In genomic region chr14:79251727-79252285, GRCm38 (mm10) we compare ENCODE assay signal across 37 mouse cellular contexts. TPM values are rescaled to one million over a fixed set of nuclear protein-coding genes. Genes with fewer than 3 reads are reported as not detected.
DNase-seq lines count a peak whose midpoint lies in the region; ATAC-seq and TF ChIP-seq lines count a peak whose summit lies in the region.
"Had no signal": no experiment of that assay in that cellular context is flagged by ENCODE, and none has a peak within 500 bp of the region (broad histone marks: within the 10 kb centered on the region; RNA-seq: fewer than 3 reads in every experiment).

No protein-coding gene starts in this region.

- no peak overlapping the region for H3K4me3 ChIP-seq in kidney, embryonic 14.5 days (ENCODE audit: low read length)
- H3K4me3 ChIP-seq in limb, embryonic 10.5 days, result no peak overlapping the region
- H3K4me3 ChIP-seq in gastrocnemius, adult 2 months, result no peak overlapping the region
- H3K4me3 ChIP-seq: heart, embryonic 10.5 days; hindbrain, embryonic 15.5 days; layer of hippocampus, adult 2 months; left cerebral cortex, adult 2 months; limb, embryonic 13.5 days; lung, embryonic 15.5 days; midbrain, embryonic 12.5 days; neural tube, embryonic 13.5 days had no signal

- H3K27me3 ChIP-seq in kidney, embryonic 14.5 days (ENCODE audit: control insufficient read depth, insufficient read depth, low read length), result no peaks in the 10 kb centered on the region
- H3K27me3 ChIP-seq in limb, embryonic 10.5 days (ENCODE audit: low read depth, poor library complexity, severe bottlenecking), result no peaks in the 10 kb centered on the region
- H3K27me3 ChIP-seq: hindbrain, embryonic 15.5 days; limb, embryonic 13.5 days; lung, embryonic 15.5 days; midbrain, embryonic 12.5 days; neural tube, embryonic 13.5 days had no signal

- no peaks in the 10 kb centered on the region for H3K9me3 ChIP-seq in kidney, embryonic 14.5 days (ENCODE audit: control insufficient read depth, low read length)
- H3K9me3 ChIP-seq in limb, embryonic 10.5 days (replicated peaks), result no peaks in the 10 kb centered on the region
- H3K9me3 ChIP-seq: heart, embryonic 10.5 days; hindbrain, embryonic 15.5 days; limb, embryonic 13.5 days; lung, embryonic 15.5 days; midbrain, embryonic 12.5 days; neural tube, embryonic 13.5 days had no signal

- no peak for TF ChIP-seq CTCF in gastrocnemius, adult 2 months (IDR thresholded peaks at IDR 0.05)

- peak; percentile 84 for ATAC-seq in kidney, embryonic 14.5 days (ENCODE audit: low FRiP score, low TSS enrichment)
- 0 out of 2 replicates have a peak, but pooled peaks have one; percentile 60 for ATAC-seq in common myeloid progenitor, adult 5-6 weeks (replicated peaks; ENCODE audit: low read depth, poor library complexity, severe bottlenecking)
- peak; percentile 71 for ATAC-seq in granulocyte monocyte progenitor cell, adult 5-6 weeks (replicated peaks; ENCODE audit: poor library complexity, severe bottlenecking)
- ATAC-seq in CD4-positive, CD25-positive, alpha-beta regulatory T cell, adult 4 months, result no peak
- ATAC-seq: forebrain, embryonic 16.5 days; inflammation-experienced regulatory T-cells, adult 6 months had no signal

- no peak overlapping the region for H3K4me2 ChIP-seq in kidney, embryonic 14.5 days (replicated peaks; ENCODE audit: low read depth, low read length)
- H3K4me2 ChIP-seq: hindbrain, embryonic 15.5 days; limb, embryonic 13.5 days; liver, embryonic 11.5 days; lung, embryonic 15.5 days; midbrain, embryonic 12.5 days; neural tube, embryonic 13.5 days had no signal

- no peak overlapping the region for H3K9ac ChIP-seq in kidney, embryonic 14.5 days (ENCODE audit: low read depth, low read length)
- H3K9ac ChIP-seq: hindbrain, embryonic 15.5 days; limb, embryonic 13.5 days; lung, embryonic 15.5 days; midbrain, embryonic 12.5 days; neural tube, embryonic 13.5 days had no signal

- H3K36me3 ChIP-seq in kidney, embryonic 14.5 days (ENCODE audit: control insufficient read depth, insufficient read depth, low read length), result no peaks in the 10 kb centered on the region
- no peaks in the 10 kb centered on the region for H3K36me3 ChIP-seq in limb, embryonic 10.5 days
- H3K36me3 ChIP-seq: heart, embryonic 10.5 days; hindbrain, embryonic 15.5 days; limb, embryonic 13.5 days; lung, embryonic 15.5 days; midbrain, embryonic 12.5 days; neural tube, embryonic 13.5 days had no signal

- DNase-seq in kidney, adult 11 months, result no peak
- DNase-seq in ES-CJ7 (ENCODE audit: low read depth, low spot score), result peak; percentile 7
- no peak for DNase-seq in limb, embryonic 10.5 days (ENCODE audit: low spot score)
- DNase-seq in gastrocnemius, adult 2 months, result no peak
- DNase-seq: adrenal gland, postnatal 10 days; cerebellum, adult 11-12 months; cerebellum, adult 9-11 months; gastrocnemius, postnatal 14 days; heart, adult 11 months; heart, postnatal 4 days; kidney, adult 9 months; right cerebral cortex, postnatal 14 days; thymus, postnatal 4 days had no signal

- 55% methylated on average over 5 of the region's 5 CpGs for WGBS in kidney, embryonic 14.5 days
- 71% methylated on average over 5 of the region's 5 CpGs for WGBS in limb, embryonic 10.5 days

- H3K4me1 ChIP-seq in kidney, embryonic 14.5 days (ENCODE audit: control insufficient read depth, insufficient read depth, low read length), result no peaks in the 10 kb centered on the region
- peaks cover 9% of the 10 kb centered on the region for H3K4me1 ChIP-seq in limb, embryonic 10.5 days
- H3K4me1 ChIP-seq: hindbrain, embryonic 15.5 days; lung, embryonic 15.5 days; midbrain, embryonic 12.5 days; neural tube, embryonic 13.5 days had no signal

- no peak overlapping the region for H3K27ac ChIP-seq in kidney, embryonic 14.5 days (ENCODE audit: low read depth, low read length)
- H3K27ac ChIP-seq in limb, embryonic 10.5 days, result no peak overlapping the region
- H3K27ac ChIP-seq in gastrocnemius, adult 2 months, result no peak overlapping the region
- H3K27ac ChIP-seq: heart, embryonic 10.5 days; hindbrain, embryonic 15.5 days; layer of hippocampus, adult 2 months; left cerebral cortex, adult 2 months; limb, embryonic 13.5 days; lung, embryonic 15.5 days; midbrain, embryonic 12.5 days; neural tube, embryonic 13.5 days had no signal

- intact Hi-C loops in gastrocnemius, adult 2 months (cut with DNase I), result no loop called here

RNA-seq across cellular contexts. Expression of gene Zfp957, which starts 4.6 kb away (rescaled TPM):
- not detected in 2 replicates for polyA plus RNA-seq in kidney, embryonic 14.5 days (2014; fragmentation: Nextera tagmentation; extraction: Ambion mirVana)
- total RNA-seq in common myeloid progenitor, adult 5-6 weeks (2017), result not detected in 2 replicates
- not detected in 2 replicates for total RNA-seq in granulocyte monocyte progenitor cell, adult 5-6 weeks (2014; fragmentation: Nextera tagmentation)
- not detected in 2 replicates for total RNA-seq in granulocyte monocyte progenitor cell, adult 5-6 weeks (2017)
- polyA plus RNA-seq in limb, embryonic 10.5 days (2016; fragmentation: Nextera tagmentation; extraction: Ambion mirVana), result not detected in 2 replicates
- polyA plus RNA-seq in CD4-positive, CD25-positive, alpha-beta regulatory T cell, adult 4 months (2017; shearing (Covaris generic)), result not detected
- not detected for total RNA-seq in gastrocnemius, adult 2 months (2021)
- total RNA-seq: adrenal gland, postnatal 10 days; gastrocnemius, postnatal 14 days; heart, postnatal 4 days; layer of hippocampus, adult 2 months; layer of hippocampus, postnatal 14 days; left cerebral cortex, adult 2 months; left cerebral cortex, postnatal 25 days; megakaryocyte, adult 5-6 weeks had no signal
- polyA plus RNA-seq: cortical plate, adult 2 months; forebrain, embryonic 11.5 days; forebrain, embryonic 16.5 days; hindbrain, embryonic 15.5 days; limb, embryonic 13.5 days; liver, embryonic 11.5 days; liver, embryonic 16.5 days; lung, embryonic 15.5 days; midbrain, embryonic 12.5 days; neural tube, embryonic 13.5 days; small intestine, adult 2 months; stomach, embryonic 14.5 days; thymus, postnatal 0 days had no signal

RNA-seq across cellular contexts. Expression of gene Rgcc, which starts 49.6 kb away (rescaled TPM):
- polyA plus RNA-seq in kidney, embryonic 14.5 days (2014; fragmentation: Nextera tagmentation; extraction: Ambion mirVana), result 22.7 and 26.0 TPM in 2 replicates
- 23.2 and 35.5 TPM in 2 replicates for total RNA-seq in common myeloid progenitor, adult 5-6 weeks (2017)
- 84.3 and 97.4 TPM in 2 replicates for total RNA-seq in granulocyte monocyte progenitor cell, adult 5-6 weeks (2014; fragmentation: Nextera tagmentation)
- total RNA-seq in granulocyte monocyte progenitor cell, adult 5-6 weeks (2017), result 241 and 247 TPM in 2 replicates
- 9.5 and 14.8 TPM in 2 replicates for polyA plus RNA-seq in limb, embryonic 10.5 days (2016; fragmentation: Nextera tagmentation; extraction: Ambion mirVana)
- polyA plus RNA-seq in CD4-positive, CD25-positive, alpha-beta regulatory T cell, adult 4 months (2017; shearing (Covaris generic)), result 10 to 100 TPM; 20.3 to 29.3 TPM
- total RNA-seq in gastrocnemius, adult 2 months (2021), result 10 to 100 TPM; 46.9 to 78.3 TPM
